Mouse (Mus musculus) C2C12 (cell line): ENCODE data around the gene Wdr86.

Experiments
- CTCF ChIP-seq: IDR thresholded peaks from one replicate; pipeline ENCODE4 v1.5.1; 2011; ENCODE audit not compliant: control insufficient read depth, insufficient read depth, insufficient read length
- MAX ChIP-seq: IDR thresholded peaks from one replicate; pipeline ENCODE4 v1.6.1; 2011; ENCODE audit warnings: mild to moderate bottlenecking, control low read depth
- USF1 ChIP-seq: IDR thresholded peaks from one replicate; pipeline ENCODE4 v1.6.1; 2011; ENCODE audit warnings: low read depth, mild to moderate bottlenecking, control low read depth, moderate library complexity

DNA sequence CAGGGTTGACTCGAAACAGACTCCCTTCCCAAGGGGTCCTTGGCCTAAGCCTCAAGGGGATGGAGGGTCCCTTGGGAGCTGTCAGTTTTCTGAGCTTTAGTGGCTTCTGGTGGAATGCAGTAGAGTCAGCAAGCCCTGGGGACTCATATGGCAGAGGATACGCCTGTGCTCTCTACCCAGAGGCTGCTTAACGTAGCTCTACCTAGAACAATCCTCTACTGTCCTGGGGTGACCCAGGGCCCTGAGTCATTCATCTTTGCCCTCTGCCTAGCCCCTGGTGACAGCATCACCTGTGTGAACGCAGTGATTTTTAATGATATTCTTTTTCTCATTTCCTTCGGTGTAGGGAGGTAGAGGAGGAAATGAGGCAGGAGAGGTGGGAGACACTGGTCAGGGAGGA is 19.2 kb upstream of the Wdr86 start:
- no peak for TF ChIP-seq CTCF
- TF ChIP-seq USF1 = no peak
- no peak for TF ChIP-seq MAX
